Mouse (Mus musculus): ENCODE data around the gene Stk4. TPM values are rescaled to one million over a fixed set of nuclear protein-coding genes. Genes with fewer than 3 reads are reported as not detected.

Stk4 gene
- total RNA-seq, 2 experiments from 2014 or later: 72.5 to 76.5 TPM

DNA sequence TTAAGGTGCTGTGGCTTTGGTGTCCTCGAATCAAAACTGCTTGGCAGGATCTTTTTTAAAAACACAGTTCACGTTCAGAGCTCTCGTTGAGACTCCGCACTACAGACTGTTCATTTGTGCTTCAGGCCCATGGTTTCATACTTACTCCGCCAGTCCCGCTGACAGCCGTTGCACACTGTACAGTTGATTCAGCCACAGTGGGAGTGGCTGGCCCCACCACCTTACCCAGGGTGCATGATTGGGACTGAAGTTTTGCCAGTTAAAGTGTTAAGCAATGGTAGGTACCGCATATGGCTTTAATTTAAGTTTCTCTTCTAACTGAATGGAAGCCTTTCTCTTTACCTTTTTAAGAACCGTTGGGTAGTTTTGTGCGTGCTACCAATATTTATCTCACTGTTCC lies 45.4 kb downstream of the Stk4 start:
- 0 out of 2 replicates have a peak, but pooled peaks have one; percentile 37 for ATAC-seq (replicated peaks; ENCODE audit: low FRiP score, low TSS enrichment, poor library complexity, severe bottlenecking)

GRCm38 (mm10) chr2:164119503-164119902 lies 49.4 kb downstream of the Stk4 start:
- no peak for ATAC-seq (replicated peaks; ENCODE audit: low FRiP score, low TSS enrichment, poor library complexity, severe bottlenecking)

DNA sequence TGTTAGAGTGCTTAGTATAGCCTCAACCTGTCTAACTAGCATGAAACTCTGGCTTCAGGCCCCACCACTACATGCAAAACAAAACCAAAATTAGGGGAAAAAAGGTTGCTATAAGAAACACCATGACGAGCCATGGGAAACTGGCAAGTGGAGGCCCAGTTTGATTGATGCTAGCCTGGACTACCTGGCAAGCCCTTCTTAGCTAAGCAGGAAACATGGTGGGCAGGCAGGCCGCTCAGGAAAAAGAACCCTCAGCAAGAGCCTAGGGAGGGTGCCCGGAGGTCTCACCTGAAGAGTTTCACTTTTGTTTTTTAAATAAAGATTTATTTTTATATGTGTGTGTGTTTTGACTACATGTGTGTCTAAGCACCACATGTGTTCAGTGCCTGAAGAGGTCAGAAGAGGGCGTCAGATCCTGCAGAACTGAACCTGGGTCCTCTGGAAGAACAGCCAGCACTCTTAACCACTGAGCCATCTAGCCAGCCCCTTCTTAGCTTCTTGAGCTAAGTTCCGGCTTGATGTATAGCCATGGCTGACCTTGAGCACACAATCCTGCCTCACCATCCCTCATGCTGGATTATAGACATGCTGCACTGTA lies 53.1 kb downstream of the Stk4 start:
- 0 out of 2 replicates have a peak, but pooled peaks have one; percentile 9 for ATAC-seq (replicated peaks; ENCODE audit: low FRiP score, low TSS enrichment, poor library complexity, severe bottlenecking)

DNA sequence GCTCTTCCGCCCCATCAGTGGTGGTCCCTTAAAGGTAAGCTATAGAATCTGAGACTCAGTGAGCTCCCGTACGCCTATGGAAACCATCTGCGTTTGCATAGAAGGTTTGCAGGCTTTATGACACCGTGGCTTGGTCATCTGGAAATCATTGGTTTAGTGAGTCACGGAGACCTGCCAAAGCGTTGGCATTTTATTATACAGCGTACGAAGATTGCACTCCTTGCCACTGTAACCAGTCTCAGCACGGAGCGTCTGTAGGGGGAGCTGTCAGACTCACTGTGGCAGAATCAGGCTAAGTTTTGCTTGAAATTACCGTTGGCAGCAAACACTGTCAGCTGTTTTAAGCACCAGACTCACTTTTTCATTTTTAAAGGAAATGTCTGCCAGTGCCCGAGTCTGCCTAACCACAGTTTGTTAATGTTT lies 56.4 kb downstream of the Stk4 start:
- ATAC-seq (replicated peaks; ENCODE audit: low FRiP score, low TSS enrichment, poor library complexity, severe bottlenecking): 0 out of 2 replicates have a peak, but pooled peaks have one; percentile 50

DNA sequence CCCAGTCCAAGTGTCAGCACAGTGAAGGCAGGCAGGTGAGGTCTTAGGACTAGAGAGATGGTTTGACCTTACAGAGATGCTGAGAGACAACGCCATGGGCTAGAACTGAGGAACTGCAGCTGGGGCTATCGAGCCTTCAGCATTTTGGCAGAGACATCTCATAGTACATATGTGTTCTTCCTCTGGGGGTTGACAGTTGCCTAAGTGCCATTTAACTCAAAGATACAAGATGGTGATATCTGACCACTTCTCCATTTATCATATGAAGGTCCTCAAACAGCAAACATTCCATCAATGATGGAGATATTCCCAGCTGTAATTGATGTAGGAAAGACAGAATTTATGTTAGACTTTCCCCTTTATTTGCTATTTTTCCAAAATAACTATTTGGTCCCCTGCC lies 57.2 kb downstream of the Stk4 start:
- ATAC-seq (replicated peaks; ENCODE audit: low FRiP score, low TSS enrichment, poor library complexity, severe bottlenecking): no peak

- no peak for ATAC-seq (replicated peaks; ENCODE audit: low FRiP score, low TSS enrichment, poor library complexity, severe bottlenecking)
These were observed 58.7 kb downstream of the Stk4 start for GRCm38 (mm10) chr2:164128576-164129411.

DNA sequence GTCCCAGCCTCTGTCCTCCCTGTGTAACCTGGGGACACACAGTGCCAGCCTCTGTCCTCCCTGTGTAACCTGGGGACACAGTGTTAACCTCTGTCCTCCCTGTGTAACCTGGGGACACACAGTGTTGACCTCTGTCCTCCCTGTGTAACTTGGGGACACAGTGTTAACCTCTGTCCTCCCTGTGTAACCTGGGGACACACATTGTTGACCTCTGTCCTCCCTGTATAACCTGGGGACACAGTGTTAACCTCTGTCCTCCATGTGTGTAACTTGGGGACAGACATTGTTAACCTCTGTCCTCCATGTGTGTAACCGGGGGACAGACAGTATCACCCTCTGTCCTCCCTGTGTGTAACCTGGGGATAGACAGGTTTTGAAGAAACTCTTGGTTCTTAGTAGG lies 61.5 kb downstream of the Stk4 start:
- no peak for ATAC-seq (replicated peaks; ENCODE audit: low FRiP score, low TSS enrichment, poor library complexity, severe bottlenecking)

DNA sequence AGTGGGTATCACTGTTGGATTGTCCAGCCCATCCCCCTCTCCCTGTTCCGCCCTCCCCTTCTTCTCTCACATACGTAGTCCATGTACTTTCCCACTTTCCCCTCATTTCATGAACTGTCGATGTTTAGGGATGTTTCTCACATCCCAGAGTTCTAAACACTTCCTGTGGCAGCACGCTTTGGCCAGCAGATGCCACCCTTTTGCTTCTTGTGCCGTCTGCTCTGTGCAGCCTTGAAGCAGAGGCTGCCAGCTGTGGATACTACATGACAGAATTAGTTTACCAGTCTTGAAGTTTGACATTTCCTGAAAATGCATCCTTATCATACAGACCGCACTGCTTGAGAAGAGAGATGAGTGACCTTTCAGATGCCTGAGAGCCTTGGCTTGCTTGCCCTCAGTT lies 64.4 kb downstream of the Stk4 start:
- 0 out of 2 replicates have a peak, but pooled peaks have one; percentile 7 for ATAC-seq (replicated peaks; ENCODE audit: low FRiP score, low TSS enrichment, poor library complexity, severe bottlenecking)

DNA sequence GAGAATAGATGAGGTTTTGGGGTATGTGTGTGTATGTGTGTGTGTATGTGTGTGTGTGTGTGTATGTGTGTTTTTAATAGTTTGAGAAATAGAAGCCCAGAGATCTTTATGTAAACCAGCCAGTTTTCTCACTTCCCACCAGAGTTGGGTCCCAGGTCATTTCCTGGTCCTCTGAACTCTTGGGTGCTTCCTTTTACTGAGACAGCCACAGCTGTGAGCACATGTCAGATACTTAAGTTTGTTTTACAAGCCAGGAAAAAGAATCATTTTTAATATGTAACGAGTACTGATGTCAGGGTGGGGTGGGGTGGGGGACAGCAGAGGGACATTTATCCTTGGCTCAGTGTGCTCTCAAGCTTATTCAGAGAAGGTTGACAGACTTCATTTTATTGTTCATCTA lies 65.2 kb downstream of the Stk4 start:
- no peak for ATAC-seq (replicated peaks; ENCODE audit: low FRiP score, low TSS enrichment, poor library complexity, severe bottlenecking)

GRCm38 (mm10) chr2:164136393-164136792 lies 66.3 kb downstream of the Stk4 start:
- ATAC-seq (replicated peaks; ENCODE audit: low FRiP score, low TSS enrichment, poor library complexity, severe bottlenecking): 0 out of 2 replicates have a peak, but pooled peaks have one; percentile 33

DNA sequence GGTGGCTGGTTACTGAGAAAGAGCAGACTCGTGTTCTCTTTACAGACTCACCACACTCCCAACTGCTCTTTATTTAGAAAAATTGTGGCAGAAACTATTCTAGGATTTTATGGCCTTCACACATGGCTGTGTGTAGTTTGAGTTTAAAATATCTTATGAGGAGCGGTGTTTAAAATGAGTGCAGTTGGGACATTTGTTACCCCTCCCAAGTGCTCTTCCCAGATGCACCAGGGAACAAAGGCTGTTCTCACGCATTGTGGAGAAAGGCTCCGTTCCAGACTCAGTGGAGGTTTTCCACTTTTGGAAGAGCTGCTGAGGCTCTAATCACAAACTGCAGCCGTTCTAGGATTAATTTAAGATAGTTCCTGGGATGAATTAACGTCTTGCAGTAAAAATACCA lies 67.6 kb downstream of the Stk4 start:
- no peak for ATAC-seq (replicated peaks; ENCODE audit: low FRiP score, low TSS enrichment, poor library complexity, severe bottlenecking)

DNA sequence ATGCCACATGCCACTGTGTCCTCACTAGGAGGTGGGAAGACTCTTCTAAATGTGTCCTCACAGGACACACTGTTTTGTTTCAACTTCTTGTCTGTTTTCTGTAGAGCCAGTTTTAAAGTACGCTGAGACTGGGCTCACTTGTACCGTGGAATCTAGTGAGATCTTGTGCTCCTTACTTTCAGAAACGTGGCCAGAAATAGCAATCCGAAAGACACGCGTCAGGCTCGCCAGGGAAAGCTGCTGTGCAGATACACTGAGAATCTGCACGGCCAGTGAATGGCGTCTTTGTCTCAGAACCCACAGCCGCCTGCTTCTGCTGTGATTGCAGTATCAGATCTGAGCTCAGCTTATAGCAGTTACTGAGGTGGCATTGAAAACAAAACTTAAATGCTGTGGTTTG lies 71.9 kb downstream of the Stk4 start:
- peak; percentile 38; the same call in 1 of the 2 replicates for ATAC-seq (replicated peaks; ENCODE audit: low FRiP score, low TSS enrichment, poor library complexity, severe bottlenecking)

DNA sequence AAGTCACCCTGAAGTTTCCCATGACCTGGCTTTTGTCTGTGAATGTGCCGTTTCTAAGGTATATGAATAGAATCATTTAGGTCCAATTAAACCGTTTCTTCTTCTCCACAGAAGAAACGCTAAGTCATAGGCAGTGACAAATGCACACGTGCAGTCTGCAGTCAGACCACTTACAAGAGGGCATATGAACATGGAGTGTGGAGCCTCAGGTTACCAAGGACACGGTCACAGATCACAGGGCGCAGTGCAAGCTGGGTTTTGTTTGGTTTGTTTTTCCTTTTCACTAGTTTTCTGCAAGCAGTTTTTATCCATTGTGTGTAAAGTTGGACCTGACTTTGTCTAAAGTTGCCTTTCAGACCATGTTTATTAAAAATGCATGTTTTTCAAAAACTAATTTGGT lies 73.9 kb downstream of the Stk4 start:
- ATAC-seq (replicated peaks; ENCODE audit: low FRiP score, low TSS enrichment, poor library complexity, severe bottlenecking): no peak

GRCm38 (mm10) chr2:164144541-164144940 lies 74.4 kb downstream of the Stk4 start:
- ATAC-seq (replicated peaks; ENCODE audit: low FRiP score, low TSS enrichment, poor library complexity, severe bottlenecking): no peak

DNA sequence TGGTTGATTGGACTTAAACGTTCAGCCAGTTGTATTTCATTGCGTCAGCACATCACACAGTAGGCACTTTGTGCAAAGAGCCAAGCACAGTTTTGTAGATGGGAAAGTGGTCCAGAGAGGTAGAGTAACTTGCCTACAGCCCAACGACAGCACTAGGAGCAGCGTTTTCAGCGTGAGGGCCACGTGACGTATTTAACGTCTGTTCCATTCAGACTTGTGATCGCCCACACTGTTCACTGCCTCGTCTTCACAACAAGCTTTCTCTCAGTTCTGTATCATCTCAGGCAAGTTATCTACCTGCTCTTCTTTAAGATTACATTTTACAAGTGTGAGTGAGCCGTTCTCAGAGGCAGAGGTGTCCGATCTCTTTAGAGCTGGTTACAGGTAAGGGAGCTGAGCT lies 76.4 kb downstream of the Stk4 start:
- ATAC-seq (replicated peaks; ENCODE audit: low FRiP score, low TSS enrichment, poor library complexity, severe bottlenecking): no peak

- ATAC-seq (replicated peaks; ENCODE audit: low FRiP score, low TSS enrichment, poor library complexity, severe bottlenecking): no peak
These were observed 80.1 kb downstream of the Stk4 start for GRCm38 (mm10) chr2:164150086-164150760.

GRCm38 (mm10) chr2:164152341-164152740 lies 82.2 kb downstream of the Stk4 start:
- no peak for ATAC-seq (replicated peaks; ENCODE audit: low FRiP score, low TSS enrichment, poor library complexity, severe bottlenecking)

GRCm38 (mm10) chr2:164154007-164154406 lies 83.9 kb downstream of the Stk4 start:
- no peak for ATAC-seq (replicated peaks; ENCODE audit: low FRiP score, low TSS enrichment, poor library complexity, severe bottlenecking)

DNA sequence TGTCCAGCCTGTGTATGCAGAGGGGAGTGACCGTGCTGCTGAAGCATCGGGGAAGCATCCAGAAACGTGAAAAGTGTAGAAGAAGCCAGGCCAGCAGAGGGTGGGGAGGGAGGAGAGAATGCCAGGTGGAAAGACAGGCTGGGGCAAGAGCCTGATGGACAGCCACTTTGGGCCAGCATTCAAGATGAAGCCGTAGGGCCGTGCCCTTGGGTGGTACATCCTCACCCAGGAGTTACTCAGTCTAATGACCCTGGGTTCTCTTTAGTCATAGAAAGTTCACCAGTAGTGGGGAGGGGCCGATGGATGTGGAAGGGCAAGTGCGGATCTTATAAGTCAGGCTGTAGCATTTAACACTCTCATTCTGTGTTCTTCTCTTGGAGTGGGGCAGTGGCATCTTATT lies 86.0 kb downstream of the Stk4 start:
- ATAC-seq (replicated peaks; ENCODE audit: low FRiP score, low TSS enrichment, poor library complexity, severe bottlenecking): no peak

DNA sequence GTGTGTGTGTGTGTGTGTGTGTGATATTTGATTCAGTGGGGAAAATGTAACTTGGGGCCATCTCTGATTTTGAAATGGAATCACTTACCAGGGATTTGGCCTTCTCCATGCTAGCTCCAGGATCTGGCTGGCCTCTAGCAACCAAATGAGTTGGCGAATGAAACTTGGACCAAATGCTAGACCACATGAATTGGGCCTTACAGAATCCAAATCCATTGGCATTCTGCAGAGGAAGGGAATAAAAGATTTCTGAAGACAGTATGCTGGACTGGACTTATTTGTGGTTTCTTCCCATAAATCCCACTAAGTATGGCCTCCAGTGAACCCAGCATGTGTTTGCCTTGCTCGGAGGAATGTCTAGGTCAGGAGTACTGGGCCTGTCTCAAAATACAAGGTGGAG lies 88.7 kb downstream of the Stk4 start:
- no peak for ATAC-seq (replicated peaks; ENCODE audit: low FRiP score, low TSS enrichment, poor library complexity, severe bottlenecking)

Data from megakaryocyte-erythroid progenitor cell, adult 5-6 weeks (primary cell).